Mouse (Mus musculus): ENCODE data around the gene Tube1. TPM values are rescaled to one million over a fixed set of nuclear protein-coding genes. Genes with fewer than 3 reads are reported as not detected.

Gene Tube1
- polyA plus RNA-seq (2012; rRNA removed), result 0.90 and 1.0 TPM in 2 replicates

GRCm38 (mm10) chr10:39133462-39134310 lies at the start of gene Tube1, which contains the start of gene Fam229b:
Gene Tube1 (plus strand): TSS chr10:39133976.
Gene Fam229b (minus strand): TSS chr10:39133914.
- DNase-seq, result peak; percentile 85
- TF ChIP-seq POLR2A (IDR thresholded peaks at IDR 0.05; ENCODE audit: borderline replicate concordance, extremely low read depth, low read depth, low read length) (peak; percentile 49; the same call in 1 of the 2 replicates), CTCF (IDR thresholded peaks at IDR 0.05; ENCODE audit: insufficient read depth, low read length) (no peak)
- peak within 1 kb of the TSS; percentile 89 for H3K4me3 ChIP-seq (replicated peaks; ENCODE audit: extremely low read depth, low read depth, low read length)
- WGBS, result 4% methylated on average over 47 of the region's 47 CpGs
- H3K4me1 ChIP-seq (ENCODE audit: control insufficient read depth, insufficient read depth, low read length), result no peaks in the 10 kb centered on the region

DNA sequence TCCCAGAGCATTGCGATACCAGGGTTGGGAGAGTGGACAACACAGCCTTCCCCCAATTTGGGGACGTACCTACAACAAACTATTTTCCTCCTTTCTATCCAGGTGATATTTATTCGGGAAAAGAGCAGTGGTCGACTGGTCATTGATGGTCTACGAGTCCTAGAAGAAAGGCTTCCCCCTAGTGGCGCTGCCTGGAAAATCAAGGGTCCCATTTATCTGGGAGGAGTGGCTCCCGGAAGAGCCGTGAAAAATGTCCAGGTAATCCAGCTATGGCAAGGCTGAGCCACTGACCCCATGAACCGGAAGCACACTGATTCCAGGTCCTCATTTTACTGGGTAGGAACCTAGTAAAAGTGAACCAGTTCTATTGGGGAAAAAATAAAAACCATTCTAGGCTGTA lies 36.8 kb upstream of the Tube1 start:
- TF ChIP-seq CTCF (IDR thresholded peaks at IDR 0.05; ENCODE audit: insufficient read depth, low read length) (peak; percentile 28; the same call in 1 of the 2 replicates), POLR2A (IDR thresholded peaks at IDR 0.05; ENCODE audit: borderline replicate concordance, extremely low read depth, low read depth, low read length) (no peak)
- WGBS, result 75% methylated on average over 9 of the region's 9 CpGs
- no peak overlapping the region for H3K4me3 ChIP-seq (replicated peaks; ENCODE audit: extremely low read depth, low read depth, low read length)
- H3K4me1 ChIP-seq (ENCODE audit: control insufficient read depth, insufficient read depth, low read length), result no peaks in the 10 kb centered on the region
- DNase-seq, result no peak

GRCm38 (mm10) chr10:39098746-39099145 lies 35.0 kb upstream of the Tube1 start:
- Histone ChIP-seq H3K4me3 (replicated peaks; ENCODE audit: extremely low read depth, low read depth, low read length) (no peak overlapping the region), H3K4me1 (ENCODE audit: control insufficient read depth, insufficient read depth, low read length) (no peaks in the 10 kb centered on the region)
- DNase-seq, result no peak
- 91% methylated on average over 10 of the region's 10 CpGs for WGBS
- TF ChIP-seq POLR2A (IDR thresholded peaks at IDR 0.05; ENCODE audit: borderline replicate concordance, extremely low read depth, low read depth, low read length) (no peak), CTCF (IDR thresholded peaks at IDR 0.05; ENCODE audit: insufficient read depth, low read length) (no peak)

DNA sequence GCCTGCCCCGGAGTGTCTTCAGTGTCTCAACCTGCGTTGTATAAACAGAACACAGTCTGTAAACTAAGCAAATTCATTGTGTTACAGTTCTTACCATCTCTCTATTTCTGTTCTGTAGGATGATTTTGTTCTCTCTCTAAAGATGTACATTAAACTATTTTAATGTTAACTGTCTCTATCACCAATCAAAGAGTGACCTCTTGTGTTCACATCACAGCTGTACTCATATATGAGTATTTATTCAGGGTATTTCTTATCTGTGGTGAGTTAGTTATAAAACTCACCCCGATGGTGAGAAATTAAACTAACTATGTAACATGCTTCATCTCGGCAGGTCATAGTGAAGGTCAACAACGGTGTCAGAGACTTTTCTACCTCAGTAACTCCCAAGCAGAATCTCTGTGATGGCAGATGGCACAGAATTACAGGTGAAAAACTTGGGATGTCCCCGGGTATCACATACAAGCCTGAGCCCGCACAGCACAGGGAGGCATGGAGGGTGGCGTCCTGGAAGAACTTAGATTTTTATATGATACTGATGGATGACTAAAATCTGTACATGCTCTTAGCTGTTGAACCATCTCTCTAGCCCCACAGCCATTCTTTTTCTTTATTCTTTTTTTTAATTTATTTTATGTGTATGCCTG lies 28.9 kb upstream of the Tube1 start:
- no peak overlapping the region for H3K4me3 ChIP-seq (replicated peaks; ENCODE audit: extremely low read depth, low read depth, low read length)
- WGBS, result 88% methylated on average over 8 of the region's 8 CpGs
- no peak for DNase-seq
- H3K4me1 ChIP-seq (ENCODE audit: control insufficient read depth, insufficient read depth, low read length), result no peaks in the 10 kb centered on the region
- TF ChIP-seq POLR2A (IDR thresholded peaks at IDR 0.05; ENCODE audit: borderline replicate concordance, extremely low read depth, low read depth, low read length), result no peak
- no peak for TF ChIP-seq CTCF (IDR thresholded peaks at IDR 0.05; ENCODE audit: insufficient read depth, low read length)

GRCm38 (mm10) chr10:39106413-39106812 lies 27.4 kb upstream of the Tube1 start:
- 67% methylated on average over 3 of the region's 3 CpGs for WGBS
- DNase-seq, result no peak
- Histone ChIP-seq H3K4me1 (ENCODE audit: control insufficient read depth, insufficient read depth, low read length) (no peaks in the 10 kb centered on the region), H3K4me3 (replicated peaks; ENCODE audit: extremely low read depth, low read depth, low read length) (no peak overlapping the region)
- TF ChIP-seq POLR2A (IDR thresholded peaks at IDR 0.05; ENCODE audit: borderline replicate concordance, extremely low read depth, low read depth, low read length) (no peak), CTCF (IDR thresholded peaks at IDR 0.05; ENCODE audit: insufficient read depth, low read length) (no peak)

GRCm38 (mm10) chr10:39106935-39107334 lies 26.8 kb upstream of the Tube1 start:
- TF ChIP-seq CTCF (IDR thresholded peaks at IDR 0.05; ENCODE audit: insufficient read depth, low read length) (no peak), POLR2A (IDR thresholded peaks at IDR 0.05; ENCODE audit: borderline replicate concordance, extremely low read depth, low read depth, low read length) (no peak)
- 70% methylated on average over 4 of the region's 4 CpGs for whole genome bisulfite sequencing

GRCm38 (mm10) chr10:39108837-39109488 lies 24.8 kb upstream of the Tube1 start:
- WGBS, result 55% methylated on average over 10 of the region's 10 CpGs
- Histone ChIP-seq H3K4me3 (replicated peaks; ENCODE audit: extremely low read depth, low read depth, low read length) (no peak overlapping the region), H3K4me1 (ENCODE audit: control insufficient read depth, insufficient read depth, low read length) (no peaks in the 10 kb centered on the region)
- TF ChIP-seq CTCF (IDR thresholded peaks at IDR 0.05; ENCODE audit: insufficient read depth, low read length), result no peak
- TF ChIP-seq POLR2A (IDR thresholded peaks at IDR 0.05; ENCODE audit: borderline replicate concordance, extremely low read depth, low read depth, low read length), result no peak
- no peak for DNase-seq

More at GRCm38 (mm10) chr10:39106935-39107334, 26.8 kb upstream of the Tube1 start:
- H3K4me3 ChIP-seq (replicated peaks; ENCODE audit: extremely low read depth, low read depth, low read length), result no peak overlapping the region
- H3K4me1 ChIP-seq (ENCODE audit: control insufficient read depth, insufficient read depth, low read length), result no peaks in the 10 kb centered on the region
- DNase-seq, result no peak

DNA sequence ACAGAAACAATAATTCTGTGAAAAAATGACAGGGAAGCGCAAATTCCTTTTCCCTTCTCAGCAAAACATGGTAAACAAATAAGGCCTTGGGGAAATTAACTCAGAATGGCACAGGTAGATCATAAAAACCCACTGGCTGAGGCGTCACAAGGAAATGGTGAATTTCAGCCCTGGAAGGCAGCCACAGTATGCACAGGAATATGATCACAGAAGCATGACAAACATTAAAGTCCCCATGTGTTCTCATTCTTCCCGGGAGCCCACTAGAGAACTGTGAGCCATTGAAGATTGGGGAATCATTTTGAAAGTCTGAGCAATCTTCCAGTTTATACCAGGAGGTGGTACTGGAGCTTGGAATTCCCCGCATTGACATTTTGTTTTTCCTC lies 24.3 kb upstream of the Tube1 start:
- TF ChIP-seq POLR2A (IDR thresholded peaks at IDR 0.05; ENCODE audit: borderline replicate concordance, extremely low read depth, low read depth, low read length), result no peak
- TF ChIP-seq CTCF (IDR thresholded peaks at IDR 0.05; ENCODE audit: insufficient read depth, low read length), result no peak
- WGBS, result 73% methylated on average over 4 of the region's 4 CpGs

GRCm38 (mm10) chr10:39121412-39121811 lies 12.4 kb upstream of the Tube1 start:
- no peak overlapping the region for H3K4me3 ChIP-seq (replicated peaks; ENCODE audit: extremely low read depth, low read depth, low read length)
- no peak for DNase-seq
- H3K4me1 ChIP-seq (ENCODE audit: control insufficient read depth, insufficient read depth, low read length), result no peaks in the 10 kb centered on the region
- WGBS, result 31% methylated on average over 4 of the region's 4 CpGs
- TF ChIP-seq POLR2A (IDR thresholded peaks at IDR 0.05; ENCODE audit: borderline replicate concordance, extremely low read depth, low read depth, low read length) (no peak), CTCF (IDR thresholded peaks at IDR 0.05; ENCODE audit: insufficient read depth, low read length) (no peak)

More for the DNA sequence above, 24.3 kb upstream of the Tube1 start:
- H3K4me3 ChIP-seq (replicated peaks; ENCODE audit: extremely low read depth, low read depth, low read length), result no peak overlapping the region
- H3K4me1 ChIP-seq (ENCODE audit: control insufficient read depth, insufficient read depth, low read length), result no peaks in the 10 kb centered on the region
- no peak for DNase-seq
